Mouse (Mus musculus): ENCODE results near the gene Fam213b.

The Fam213b gene

DNA sequence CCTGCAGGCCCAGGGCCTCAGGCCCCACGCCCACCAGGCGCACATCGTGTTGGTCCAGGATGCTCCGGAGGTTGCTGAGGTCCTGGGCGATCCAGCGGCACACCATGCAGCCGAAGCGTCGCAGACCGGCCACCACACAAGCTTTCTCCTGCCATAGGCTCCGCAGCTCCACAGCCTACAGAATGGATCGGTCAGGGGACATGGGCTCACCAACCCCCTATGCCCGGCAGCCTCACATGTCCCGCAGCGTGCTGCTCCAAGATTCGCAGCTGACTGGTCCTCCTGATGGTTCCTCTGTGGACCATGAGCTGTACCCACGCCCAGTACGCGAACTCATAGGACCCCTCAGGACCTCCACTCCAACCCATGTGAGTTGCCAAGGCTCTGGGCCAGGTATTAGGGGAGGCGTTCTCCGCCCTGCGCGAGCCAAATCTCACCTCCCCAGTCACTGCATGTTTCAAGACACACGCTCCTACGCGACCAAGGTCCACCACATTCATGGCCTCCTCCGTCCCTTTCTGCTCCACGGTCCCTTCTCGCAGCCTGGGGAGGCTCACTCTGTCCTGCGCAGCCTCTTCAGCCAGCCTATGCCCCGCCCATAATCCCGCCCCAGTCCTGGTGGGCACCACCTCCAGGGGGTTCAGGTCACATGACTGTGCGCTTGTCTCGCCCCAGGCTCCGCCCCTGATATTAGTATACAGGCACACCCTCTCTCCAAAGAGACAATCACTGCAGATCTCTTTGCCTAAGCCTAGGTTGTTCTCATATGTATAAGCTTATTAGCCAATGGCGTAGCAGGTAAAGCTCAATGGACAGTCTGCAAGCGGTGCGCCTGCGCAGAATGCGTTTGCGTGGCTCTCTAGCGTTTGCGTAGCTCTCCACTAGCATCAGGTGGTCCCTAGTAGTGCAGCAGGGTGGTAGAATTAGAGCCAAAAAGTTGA is at the start of gene Fam213b:
TSS of gene Fam213b (minus strand) at position 630 of the 941 bp plus-strand sequence.
- in situ Hi-C loops (cut with MboI; ENCODE audit: low sequenced_read_pairs) = loop anchor here (25.0 kb wide), 1 partner anchor 339 kb away; the partner anchor contains the start of gene Faap20

DNA sequence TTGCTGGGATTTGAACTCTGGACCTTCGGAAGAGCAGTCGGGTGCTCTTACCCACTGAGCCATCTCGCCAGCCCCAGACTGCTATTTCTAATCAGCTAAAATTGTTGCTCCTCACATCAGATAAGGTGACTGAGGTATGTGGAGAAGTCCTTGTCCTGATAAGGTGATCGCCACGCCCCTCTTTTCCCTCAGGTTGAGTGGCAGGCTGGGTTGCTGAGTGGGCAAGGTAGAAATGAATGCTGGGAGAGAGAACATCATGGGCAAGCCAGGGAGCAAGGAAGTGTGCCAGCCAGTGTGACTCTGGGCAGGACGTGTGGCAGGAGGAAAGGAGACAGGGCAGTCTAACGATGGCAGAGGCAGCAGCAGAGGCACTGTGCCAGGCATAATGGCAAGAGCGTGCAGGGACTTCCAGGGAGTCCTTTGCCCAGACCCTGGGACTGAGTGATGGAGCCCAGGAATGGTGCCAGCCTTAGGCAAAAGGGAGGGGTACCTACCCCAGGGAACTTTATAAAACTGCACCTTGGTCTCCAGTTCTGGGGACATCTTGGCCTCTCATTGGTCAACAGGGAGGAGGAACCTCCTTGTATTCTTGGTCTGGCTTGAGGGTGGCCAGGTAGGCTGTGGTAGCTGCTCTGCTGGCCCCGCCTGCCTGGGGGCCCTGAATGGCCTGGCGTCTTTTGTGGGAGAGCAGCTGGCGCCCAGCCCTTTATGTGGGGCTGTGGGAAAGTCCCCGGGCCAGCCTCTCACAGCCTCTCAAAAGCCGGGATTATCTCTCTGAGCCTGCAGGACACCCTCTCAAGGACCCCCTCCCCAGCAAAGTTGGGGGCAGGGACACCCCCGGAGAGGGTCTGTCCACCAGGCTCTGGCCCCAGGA is 49.4 kb upstream of the Fam213b start:
- in situ Hi-C loops (cut with MboI; ENCODE audit: low sequenced_read_pairs) = no loop called here

DNA sequence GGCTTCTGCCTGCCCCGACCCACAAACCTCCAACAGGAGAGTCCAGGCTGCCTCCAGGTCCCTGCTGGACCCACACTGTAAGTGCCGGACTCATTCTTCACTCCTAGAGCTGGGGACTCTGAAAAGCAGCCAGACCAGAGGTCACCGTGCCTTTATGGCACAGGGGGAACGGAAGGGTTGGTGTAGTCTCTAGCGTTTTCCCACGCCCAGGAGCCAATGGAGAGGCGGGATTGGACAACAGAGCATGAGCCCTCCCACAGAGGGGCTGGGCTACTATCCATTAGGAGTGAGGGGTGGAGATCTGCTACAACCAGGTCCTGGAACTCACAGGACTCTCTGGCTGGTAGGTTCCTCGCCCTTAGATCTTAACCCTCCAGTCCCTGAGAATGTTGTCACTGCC is 47.4 kb upstream of the Fam213b start:
- in situ Hi-C loops (cut with MboI; ENCODE audit: low sequenced_read_pairs) = no loop called here

DNA sequence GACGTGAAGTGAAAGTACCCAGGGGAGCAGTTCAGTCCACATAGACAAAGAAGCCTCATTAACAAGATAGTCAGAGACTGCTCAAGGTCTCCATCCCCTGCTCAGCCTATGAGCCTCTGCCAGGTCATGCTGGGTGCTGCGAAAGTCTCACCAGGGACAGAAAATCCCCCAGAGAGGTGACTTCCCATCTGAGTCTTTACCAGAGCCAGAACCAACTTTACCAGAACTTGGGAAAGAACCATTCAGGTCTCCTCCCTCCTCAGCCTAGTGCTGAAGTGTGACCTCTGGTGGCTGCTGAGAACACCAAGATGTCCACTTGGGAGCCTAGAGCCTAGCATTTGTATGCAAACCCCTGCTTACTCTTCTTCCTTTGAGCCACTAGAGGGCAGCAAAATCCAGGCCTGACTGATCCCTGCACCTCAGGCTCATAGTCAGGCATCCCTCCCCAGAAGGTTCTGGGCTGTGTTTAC is 45.2 kb upstream of the Fam213b start:
- in situ Hi-C loops (cut with MboI; ENCODE audit: low sequenced_read_pairs) = no loop called here

DNA sequence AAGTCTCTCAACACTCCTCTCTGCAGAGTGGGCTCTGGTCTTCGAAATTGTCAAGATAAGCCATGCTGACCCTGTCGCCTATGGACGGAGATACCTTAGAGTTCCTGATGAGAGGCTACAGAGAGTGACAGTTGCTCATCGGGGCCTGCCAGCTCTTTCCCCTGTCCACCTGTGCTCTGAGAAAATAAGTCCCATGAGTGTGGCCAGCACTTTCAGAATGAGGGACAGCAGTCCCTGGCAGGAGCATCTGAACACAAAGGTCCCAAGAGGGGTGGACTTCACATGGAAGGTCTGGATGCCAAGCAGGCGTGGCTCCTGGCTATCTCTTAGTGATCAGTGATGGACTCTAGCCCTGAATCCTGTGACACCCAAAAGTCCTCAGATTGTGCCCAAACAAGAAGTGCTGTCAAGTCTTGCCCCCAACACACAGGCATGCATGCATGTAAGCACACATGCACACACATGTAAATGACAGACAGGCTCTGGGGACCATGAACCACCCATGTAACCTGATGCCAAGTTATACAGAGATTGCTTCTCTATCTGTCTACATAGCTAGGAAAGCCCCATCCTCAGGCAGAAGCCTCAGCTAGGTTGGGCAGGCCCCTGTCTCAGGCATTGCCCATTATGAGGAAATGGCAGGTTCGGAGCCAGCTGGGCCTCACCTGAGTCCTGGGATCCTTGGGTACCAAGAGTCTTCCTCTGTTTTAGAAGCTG is 44.5 kb upstream of the Fam213b start:
- in situ Hi-C loops (cut with MboI; ENCODE audit: low sequenced_read_pairs) = no loop called here

DNA sequence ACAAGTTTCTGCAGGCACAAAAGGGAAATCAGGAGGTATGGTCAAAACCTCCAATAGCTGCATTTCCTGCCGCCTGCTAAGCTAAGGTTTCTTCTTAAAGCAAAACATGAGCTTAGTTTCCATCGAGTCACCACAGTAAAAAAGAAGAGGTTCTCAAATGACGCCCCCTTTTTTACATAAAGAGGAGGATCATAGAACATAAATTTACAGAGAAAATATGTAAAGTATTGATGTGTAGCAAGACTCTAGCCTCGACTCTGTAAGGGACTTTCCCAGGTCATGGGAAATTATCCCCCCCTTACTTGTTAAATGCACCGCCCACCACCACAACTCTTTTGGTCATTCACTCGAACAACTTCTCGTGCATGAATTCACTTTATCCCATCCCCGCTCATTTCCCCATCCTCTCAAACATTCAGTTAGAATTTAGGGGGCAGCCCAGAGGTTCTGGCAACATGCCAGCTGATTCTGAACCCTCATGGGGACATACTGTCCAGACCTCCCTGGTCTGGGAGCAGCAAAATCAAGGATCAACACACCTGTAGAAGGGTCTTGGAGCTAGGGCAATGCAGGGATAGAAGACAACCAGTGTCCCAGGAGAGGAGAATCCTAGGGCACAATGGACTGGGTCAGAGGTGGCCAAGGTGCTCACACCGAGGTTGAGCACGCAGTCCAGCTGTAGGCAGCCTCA is 43.8 kb upstream of the Fam213b start:
- in situ Hi-C loops (cut with MboI; ENCODE audit: low sequenced_read_pairs) = no loop called here

DNA sequence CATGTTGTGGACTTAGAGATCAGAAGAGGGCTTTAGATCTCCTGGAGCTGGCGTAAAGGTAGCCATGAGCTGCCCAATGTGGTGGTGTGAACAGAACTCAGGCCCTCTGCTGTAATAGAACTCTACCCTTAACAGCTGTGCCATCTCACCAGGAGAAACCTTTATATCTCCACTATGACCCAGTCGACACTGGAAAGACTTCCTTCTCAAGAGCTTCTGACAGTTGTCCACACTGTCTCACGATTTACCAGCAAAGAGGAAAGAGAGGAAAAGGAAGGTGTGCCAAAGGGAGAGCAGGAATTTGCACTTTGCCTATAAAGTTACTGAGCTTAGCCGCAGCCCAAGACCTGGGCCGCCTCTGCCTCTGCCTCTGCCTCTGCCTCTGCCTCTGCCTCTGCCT is 42.9 kb upstream of the Fam213b start:
- in situ Hi-C loops (cut with MboI; ENCODE audit: low sequenced_read_pairs) = no loop called here

DNA sequence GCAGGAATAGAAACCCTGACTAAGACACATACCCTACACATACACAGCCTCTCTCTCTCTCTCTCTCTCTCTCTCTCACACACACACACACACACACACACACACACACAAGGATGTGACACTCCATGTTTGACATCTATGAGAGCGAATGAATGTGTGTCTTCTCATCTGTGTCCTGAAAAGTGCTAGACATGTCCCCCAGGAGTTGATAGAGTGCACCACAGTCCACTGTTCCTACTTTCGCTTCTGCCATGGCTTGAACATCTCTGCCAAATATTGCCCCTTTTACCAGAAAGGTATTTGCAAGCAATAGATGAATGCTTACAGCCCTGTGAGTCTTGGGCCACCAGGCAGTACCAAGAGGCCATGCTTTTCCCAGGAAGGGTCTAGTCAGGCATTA is 41.2 kb upstream of the Fam213b start:
- in situ Hi-C loops (cut with MboI; ENCODE audit: low sequenced_read_pairs) = no loop called here

DNA sequence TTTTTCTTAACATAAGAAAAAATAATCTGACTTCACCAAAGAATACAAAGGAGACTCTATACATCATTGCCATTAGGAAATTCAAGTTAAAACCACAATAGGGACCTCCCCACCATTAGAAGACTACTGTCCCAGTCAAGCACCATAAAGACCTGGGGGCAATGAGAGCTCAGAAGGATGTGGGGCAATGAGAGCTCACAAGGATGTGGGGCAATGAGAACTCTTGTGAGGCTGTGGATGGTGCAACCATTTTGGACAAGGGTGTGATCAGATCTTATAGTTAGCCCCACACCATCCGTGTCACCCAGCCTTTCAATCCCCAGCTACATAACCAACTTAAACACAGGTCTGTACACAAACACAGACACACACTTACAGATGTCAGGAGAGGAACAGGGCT is 38.8 kb upstream of the Fam213b start:
- in situ Hi-C loops (cut with MboI; ENCODE audit: low sequenced_read_pairs) = no loop called here

DNA sequence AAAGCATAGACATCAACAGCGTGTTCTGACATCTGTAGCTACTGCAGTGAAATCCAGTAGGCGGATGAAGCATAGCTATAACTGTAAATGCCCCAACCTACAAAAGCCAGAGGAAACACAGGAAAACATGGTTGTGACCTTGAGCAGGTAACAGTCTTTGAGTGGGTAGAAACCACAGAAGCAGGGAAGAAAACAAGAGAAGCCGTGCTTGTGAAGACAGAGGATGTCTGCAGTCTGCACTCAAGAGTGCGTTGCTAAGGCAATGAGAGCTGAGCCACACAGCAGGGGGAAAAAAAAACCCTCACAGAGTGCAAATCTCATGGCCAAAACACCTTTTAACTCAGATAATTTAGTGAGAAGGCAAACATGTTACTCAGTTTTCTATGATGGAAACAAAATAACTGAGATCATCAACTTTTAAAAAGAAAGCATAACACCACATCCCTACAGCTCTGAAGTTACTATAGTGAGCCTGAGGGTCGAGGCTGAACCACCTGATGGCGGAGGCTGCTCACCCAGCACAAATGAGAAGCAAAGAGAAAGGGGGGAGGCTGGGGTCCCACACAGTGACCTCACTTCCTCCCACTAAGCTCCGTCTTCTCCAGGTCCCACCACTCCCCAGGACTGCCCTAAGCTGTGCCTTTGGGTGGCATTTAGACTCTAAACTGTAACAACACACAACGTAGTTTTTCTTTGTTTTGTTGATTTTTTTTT is 37.8 kb upstream of the Fam213b start:
- in situ Hi-C loops (cut with MboI; ENCODE audit: low sequenced_read_pairs) = no loop called here

DNA sequence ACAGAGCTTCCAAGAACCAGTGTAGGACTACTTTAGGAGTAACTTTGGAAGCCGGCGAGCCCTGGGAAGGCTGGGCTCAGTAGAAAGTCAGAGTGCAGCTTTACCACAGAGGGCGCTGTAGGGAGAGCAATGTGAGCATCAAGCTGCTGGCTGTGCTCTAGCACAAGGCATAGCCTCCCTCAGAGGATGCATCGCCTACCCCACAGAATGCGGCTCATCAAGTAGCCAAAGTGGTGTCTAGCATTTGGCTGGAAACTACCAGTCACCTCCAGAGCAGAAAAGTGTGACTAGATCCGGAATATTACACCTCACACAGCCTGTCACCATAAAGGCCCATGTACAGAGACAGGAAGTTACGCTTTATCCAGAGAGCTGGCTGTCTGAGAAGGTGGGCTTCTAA is 36.9 kb upstream of the Fam213b start:
- in situ Hi-C loops (cut with MboI; ENCODE audit: low sequenced_read_pairs) = no loop called here

DNA sequence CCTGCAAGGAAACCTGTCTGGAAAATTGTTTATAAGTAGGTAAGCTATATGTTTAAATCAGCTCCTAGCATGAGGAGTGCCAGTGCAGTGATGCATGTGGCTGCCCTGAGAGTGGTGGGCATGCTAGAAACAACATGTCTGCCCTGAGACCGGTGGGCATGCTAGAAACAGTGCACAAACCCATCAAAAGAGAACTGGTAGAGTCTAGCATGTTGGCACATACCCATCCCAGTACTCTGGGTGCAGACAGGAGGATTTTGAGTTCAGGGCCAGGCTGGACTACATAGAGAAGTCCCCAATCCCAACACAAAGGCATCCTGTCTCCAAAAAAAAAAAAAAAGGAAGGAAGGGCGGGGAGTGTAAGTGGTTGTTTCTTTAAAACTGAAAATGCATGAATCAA is 35.9 kb upstream of the Fam213b start:
- in situ Hi-C loops (cut with MboI; ENCODE audit: low sequenced_read_pairs) = no loop called here

DNA sequence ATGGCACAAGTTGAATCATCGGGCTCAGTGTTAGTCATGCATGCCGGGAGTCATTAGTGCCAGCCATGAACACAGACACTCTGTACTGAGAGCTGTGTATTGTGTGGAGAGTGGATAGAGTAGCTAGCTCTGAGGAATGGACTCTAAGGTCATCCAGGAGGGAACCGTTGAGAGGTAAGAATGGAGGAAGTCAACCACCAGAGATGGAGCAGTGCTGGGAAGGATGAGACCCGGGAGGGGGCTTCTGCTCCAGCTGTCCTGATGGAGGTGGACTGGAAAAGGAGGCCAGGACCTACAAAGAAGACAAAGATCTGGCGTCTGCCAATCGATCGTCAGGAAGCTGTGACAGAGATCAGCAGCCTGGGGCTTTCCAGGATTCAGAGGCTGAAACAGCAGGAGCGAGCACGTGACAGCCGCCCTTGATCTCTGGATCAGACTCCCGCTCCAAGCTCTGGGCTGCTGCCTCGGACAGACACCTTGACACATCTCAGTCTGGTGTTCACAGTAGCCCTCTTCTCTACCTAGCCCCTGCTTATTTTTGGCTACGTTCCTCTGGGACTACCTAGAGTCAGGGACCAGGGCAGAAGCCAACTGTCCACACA is 34.5 kb upstream of the Fam213b start:
- in situ Hi-C loops (cut with MboI; ENCODE audit: low sequenced_read_pairs) = no loop called here

DNA sequence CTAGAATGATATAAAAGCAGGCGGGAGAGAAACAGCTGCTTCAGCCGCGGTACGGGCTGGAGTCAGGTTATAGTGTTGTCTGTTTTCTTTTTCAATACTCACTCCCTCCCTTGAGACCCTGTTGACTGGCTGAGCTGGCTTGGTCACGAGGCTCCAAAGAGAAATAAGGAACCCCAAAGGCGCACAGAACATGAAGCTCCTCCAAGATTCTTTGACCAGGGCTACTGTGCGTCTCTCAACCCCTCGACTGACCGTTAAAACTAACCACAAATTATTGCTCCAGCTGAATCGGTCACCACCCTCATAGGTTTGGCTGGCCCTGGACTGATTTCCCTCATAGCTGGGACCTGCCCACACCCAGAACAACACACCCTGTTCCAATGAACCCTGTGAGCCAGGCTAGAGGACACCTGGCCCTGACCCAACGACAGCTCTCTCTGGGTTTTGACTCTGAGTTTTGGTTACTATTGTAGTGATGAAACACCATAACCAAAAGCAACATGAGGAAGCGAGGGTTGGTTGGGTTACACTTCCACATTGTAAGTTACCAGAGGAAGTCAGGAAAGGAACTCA is 30.2 kb upstream of the Fam213b start:
- in situ Hi-C loops (cut with MboI; ENCODE audit: low sequenced_read_pairs) = no loop called here

DNA sequence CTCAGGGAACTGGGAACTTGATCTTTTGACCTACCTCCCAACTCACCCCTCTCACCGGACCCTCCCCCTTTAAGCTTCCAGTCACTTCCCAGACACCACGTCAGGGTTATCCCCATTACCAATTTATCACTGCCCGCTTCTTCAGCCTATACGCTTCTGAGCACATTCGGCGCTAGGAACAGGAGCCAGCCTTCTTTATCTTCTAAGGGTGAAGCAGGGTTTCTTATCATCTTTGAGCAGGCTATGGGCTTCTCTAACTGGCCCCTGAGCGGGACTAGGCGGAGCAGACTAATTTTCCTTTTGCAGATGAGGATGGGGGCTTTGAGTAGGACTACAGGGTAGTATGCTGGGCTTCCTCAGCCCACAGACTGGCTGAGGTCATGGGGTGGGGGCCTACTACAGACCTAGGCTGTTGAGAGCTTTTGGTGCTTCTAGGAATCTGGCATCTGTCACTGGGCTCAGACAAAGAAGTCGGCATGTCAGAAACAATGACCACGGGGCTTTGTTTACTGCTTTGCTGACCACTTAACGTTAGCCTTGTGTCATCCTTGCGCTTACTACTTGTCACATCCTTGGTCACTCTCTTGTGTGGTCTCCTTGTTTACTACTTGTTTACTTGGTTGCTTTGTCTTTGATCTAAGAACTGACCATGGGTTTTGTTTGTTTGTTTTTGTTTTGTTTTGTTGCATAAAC is 29.6 kb upstream of the Fam213b start, which contains the start of gene Tnfrsf14:
TSS of gene Tnfrsf14 (minus strand) at position 169 of the 693 bp plus-strand sequence.
- in situ Hi-C loops (cut with MboI; ENCODE audit: low sequenced_read_pairs) = no loop called here

DNA sequence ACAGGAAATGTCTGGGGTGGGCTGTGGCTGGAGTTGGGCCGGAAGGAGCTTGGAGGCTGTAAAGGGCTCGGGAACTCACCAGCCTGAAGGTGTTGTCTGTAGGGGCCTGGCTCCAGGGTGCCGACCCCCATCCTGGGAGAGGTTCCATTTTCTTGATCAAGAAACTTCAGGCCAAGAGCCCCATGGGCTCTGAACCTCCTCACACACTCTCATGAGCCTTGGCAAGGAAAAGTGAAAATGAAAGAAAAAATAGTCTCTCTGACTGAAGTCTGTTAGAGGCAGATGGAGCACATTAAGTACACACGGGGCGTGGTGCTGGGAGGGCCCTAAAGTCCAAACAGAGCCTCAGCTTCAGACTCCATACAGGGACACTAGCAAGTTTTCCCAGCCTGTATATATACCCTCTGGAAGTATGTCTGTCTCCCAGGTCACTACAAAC is 29.0 kb upstream of the Fam213b start:
- in situ Hi-C loops (cut with MboI; ENCODE audit: low sequenced_read_pairs) = no loop called here

DNA sequence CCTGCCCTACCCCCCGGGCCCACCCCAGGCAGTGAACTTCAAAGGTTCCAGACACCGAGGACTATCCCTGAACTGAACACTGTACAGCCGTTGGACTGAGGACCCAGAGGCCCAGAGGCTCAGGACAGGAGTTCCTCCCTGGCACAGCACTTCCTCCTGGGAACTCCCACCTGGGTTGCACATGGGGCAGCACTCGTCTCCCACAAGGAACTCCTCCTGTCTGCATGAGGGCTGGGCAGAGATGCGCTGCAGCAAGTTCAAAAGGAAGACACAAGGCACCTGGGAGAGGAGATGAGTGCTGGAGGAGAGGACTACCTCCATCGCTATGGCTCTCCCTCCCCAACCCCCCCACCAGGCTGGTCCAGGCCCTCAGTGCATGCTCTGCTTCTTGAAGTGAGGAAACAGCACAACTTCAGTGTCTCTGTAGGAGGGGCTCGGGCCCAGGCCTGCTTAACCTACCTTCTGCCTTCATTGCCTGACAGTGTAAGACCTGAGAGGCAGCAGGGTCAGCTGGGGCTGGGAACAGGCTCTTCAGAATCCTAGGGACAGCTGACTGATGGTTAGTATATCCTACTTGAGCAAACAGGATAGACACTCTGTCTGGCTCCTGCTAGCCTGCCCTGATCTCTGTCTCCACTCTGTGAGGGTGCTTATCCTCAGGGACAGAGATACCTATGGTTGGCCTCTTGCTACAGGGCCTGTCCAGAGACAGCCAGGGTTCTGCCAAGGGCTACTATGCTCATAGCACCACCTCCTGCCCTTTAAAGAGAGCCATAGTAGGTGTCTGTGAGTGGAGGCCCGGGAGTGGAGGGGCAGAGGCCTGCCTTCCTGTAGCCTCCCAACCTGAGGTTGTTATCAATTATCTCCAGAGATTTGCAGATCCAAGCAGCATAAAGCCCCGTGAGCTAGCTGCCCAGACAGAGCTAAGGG is 28.3 kb upstream of the Fam213b start:
- in situ Hi-C loops (cut with MboI; ENCODE audit: low sequenced_read_pairs) = no loop called here
